Mouse (Mus musculus): Measurements from ENCODE around the gene Olfr1393. TPM values are rescaled to one million over a fixed set of nuclear protein-coding genes. Genes with fewer than 3 reads are reported as not detected.
"Not testable (repeated sequence)": the region's sequence is repeated elsewhere in the genome, so short reads cannot be mapped to it uniquely, and the experiment has no call there.

The Olfr1393 gene
- total RNA-seq, 4 experiments from 2014 or later, result not detected

DNA sequence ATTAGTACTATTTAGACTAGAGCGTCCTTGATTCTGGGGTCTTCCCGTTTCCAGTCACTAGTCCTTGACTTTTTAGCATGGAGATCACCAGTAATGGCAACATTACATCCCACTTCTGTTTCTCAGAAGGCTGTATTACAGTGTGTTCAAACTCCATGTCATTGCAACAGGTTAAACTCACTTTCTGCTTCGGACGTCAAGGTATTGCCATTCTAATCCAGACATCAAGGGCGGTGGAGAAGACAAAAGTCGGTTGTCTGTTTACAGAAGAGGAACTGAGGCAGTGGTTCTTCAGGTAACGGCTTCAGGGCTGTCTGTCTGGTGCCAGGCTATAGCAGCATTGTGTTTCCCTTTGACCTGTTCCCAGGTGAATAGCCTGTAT is 26.7 kb upstream of the Olfr1393 start:
- DNase-seq, result no peak

DNA sequence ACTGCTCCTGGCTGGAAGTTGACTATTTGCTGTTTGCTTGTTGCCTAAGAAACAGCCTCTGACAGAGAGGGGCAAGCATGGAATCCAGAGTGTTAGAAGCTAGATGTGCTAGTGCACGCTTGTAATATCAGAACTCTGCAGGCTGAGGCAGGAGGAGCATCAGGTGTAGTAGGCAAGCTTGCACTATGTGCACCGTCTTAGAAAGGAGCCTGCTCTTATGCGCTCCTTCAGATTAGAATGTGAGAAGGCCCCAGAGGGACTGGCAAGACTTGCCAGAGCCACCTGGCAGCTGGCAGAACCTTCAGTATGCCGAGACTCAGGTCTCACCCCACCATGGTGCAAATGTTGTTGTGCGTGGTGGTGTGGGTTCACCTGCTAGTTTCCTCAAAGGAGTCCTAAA is 26.1 kb upstream of the Olfr1393 start:
- no peak for DNase-seq

DNA sequence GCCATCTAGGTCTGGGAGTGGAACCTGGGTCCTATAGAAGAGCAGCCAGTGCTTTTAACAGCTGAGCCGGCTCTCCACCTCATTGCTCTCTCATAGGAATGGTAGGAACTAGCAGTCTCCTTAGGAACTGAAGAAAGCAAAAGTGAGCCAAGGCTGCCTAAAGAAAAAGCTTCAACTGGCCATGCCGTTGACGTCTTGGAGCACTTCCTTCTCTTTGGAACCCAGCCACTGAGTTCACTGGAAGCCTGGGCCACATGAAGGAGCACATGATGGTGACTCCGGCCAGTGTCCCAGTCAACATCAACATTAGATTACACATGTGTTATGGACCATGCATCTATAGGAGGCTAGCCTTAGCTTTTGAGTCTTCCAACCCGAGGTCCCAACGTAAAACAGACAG is 25.1 kb upstream of the Olfr1393 start:
- DNase-seq, result no peak

DNA sequence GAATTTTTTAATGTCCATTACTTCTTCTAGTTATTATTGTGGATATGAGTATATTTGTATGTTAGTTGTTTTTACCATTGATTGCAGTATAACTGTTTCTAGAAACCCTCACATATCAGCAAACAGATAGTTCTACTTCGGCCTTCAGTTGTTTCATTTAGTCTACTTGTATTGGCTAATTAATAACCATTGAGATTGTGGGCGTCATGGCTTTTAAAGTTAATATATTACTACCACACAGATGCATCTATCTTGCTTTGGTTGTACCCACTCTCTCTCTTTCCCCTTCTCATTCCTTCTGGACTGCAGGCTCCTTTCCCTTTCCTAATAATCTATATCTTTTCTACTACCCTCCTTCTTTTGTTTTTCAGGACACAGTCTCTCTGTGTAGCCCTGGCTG is 18.8 kb upstream of the Olfr1393 start:
- DNase-seq, result no peak

DNA sequence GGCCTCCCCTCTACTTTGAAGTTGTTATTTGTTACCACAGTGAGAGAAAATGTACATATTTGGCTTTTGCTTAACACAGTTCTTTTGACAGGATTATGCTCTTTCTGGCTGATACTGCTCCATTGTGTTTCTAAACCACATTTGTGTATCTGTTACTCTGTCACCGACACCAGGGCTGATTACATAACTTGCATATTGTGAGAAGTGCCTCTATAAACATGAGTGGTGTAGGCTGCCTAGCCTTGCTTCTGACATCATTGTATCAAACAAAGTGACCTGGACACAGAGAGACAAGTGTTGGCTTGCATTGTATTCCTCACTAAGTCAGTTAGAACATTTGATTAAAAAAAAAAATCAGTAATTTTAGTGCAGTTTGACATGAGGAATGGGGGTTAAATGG is 18.3 kb upstream of the Olfr1393 start:
- no peak for DNase-seq

DNA sequence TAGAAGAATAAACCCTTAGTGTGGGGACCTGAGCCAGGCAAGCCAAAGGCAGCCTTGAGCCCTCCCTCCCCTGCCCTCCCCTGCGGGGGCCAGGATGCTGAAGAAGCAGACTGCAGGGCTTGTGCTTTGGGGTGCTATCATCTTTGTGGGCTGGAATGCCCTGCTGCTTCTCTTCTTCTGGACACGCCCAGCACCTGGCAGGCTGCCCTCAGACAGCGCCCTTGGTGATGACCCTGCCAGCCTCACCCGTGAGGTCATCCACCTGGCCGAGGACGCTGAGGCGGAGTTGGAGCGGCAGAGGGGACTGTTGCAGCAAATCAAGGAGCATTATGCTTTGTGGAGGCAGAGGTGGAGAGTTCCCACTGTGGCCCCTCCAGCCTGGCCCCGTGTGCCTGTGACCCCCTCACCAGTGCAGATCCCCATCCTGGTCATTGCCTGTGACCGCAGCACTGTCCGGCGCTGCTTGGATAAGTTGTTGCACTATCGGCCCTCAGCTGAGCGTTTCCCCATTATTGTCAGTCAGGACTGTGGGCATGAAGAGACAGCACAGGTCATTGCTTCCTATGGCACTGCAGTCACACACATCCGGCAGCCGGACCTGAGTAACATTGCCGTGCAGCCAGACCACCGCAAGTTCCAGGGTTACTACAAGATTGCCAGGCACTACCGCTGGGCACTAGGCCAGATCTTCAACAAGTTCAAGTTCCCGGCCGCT is 17.3 kb upstream of the Olfr1393 start:
- DNase-seq, result peak; percentile 88

DNA sequence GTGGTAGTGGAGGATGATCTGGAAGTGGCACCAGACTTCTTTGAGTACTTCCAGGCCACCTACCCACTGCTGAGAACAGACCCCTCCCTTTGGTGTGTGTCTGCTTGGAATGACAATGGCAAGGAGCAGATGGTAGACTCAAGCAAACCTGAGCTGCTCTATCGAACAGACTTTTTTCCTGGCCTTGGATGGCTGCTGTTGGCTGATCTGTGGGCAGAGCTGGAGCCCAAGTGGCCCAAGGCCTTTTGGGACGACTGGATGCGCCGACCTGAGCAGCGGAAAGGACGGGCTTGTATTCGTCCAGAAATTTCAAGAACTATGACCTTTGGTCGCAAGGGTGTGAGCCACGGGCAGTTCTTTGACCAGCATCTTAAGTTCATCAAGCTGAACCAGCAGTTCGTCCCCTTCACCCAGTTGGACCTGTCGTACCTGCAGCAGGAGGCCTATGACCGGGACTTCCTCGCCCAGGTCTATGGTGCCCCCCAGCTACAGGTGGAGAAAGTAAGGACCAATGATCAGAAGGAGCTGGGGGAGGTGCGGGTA is 16.7 kb upstream of the Olfr1393 start:
- no peak for DNase-seq

DNA sequence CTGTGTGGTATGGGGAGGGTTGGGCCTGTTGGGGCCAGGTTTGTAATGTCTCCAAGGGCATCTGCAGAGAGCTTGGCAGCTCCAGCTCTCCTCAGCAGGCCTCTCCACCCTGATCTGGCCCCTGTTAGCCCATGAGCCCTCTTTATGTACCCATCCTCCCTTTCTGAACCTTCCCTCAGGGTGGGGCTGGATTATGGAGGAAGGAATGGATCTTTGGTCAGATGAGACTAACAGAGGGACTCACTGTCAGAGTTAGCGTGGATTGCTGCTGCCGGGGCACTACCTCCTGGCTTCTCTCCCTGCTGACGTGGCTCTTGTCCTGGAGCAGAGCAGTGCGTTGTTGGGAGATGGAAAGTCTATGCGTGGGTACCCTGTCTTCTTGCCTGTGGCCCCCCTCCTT is 15.8 kb upstream of the Olfr1393 start:
- DNase-seq, result no peak

DNA sequence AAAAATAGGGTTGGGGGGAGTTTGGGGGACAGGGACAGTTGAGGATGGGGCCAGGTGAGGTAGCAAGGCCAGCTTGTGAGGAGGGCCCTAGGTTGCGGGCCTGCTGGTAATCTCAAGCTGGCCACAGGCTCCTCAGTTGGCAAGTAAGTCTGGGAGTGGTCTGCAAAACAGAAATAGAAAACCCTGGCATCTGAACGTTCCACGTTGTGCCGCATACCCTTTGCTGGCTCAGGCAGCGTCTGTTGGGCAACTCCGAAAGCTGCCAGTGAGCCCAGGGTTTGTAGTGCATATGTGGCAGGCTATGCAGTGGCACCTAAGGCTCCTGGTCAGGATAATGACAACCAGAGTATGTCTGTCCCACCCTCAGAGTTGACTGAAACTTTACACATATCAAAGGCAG is 15.0 kb upstream of the Olfr1393 start:
- DNase-seq, result no peak

DNA sequence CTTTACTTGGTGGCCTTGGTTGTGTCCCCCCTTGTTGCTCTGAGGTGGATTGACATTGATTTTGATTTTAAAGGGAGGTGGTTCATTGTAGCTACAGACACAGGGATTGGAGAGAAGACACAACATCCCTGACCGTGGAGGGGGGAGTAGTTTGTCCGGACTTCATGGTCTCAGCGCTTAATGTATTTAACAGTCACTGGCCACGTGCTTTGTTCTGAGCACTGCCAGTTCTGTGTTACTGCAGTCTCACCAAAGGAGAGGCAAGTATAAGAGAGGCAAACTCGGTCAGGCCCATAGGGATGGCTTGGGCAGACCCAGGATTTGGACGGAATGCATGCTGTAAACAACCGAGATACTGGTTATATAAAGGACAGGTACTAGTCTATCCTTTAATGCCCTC is 14.0 kb upstream of the Olfr1393 start:
- DNase-seq, result no peak

DNA sequence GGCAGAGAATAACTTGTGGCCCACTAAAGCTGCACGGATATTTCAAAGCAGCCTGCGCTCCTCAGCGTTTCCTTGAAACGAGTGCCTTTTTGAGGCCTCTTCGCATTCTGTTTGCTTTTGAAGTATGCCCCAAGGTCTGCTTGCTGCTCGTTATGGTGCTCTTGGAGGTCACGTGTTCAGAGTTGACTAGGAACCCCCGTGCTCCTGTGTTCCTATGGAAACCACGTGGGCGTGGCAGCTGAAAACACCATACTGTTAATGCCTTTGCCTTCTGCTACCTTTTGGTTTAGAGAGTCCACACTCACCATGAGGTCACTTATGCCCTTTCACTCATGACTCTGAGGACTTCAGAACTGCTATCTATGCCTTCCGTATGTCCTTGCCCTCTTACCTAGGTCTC is 13.5 kb upstream of the Olfr1393 start:
- no peak for DNase-seq

DNA sequence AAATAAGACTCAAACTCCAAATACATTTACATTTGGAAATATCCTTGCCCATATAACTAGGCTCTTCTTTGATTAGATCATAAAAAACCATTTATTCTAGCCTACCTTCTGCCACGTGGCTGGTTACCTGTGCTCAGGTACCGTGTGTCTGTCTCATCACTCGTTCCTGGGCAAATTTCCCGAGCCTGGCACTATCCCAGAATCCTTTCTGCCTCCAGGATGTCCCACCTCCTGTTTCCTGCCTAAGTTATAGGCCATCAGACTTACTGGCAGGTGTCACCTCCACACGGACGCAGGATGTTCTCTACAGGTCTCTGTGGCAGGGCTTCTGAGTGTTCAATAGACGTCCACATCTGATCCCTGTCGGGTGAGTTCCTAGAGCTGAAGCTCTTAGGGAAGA is 13.0 kb upstream of the Olfr1393 start:
- DNase-seq, result no peak

DNA sequence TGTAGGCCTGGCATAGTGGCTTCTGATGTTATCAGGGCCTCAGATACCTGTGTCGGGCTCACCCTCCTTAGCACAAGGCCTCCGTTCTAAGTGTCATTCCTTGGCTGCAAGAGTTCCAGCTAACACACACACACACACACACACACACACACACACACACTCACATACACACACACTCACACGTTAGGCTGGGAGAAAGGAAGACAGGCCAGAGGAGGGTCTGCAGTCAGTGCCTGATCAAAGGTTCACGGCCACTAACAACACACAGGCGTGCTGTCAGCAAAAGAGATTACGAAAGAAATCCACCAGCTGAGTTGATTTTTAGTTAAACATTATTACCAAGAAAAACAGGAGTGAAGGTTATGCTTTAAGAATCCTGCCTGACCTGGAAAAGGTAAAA is 11.4 kb upstream of the Olfr1393 start:
- DNase-seq, result no peak

DNA sequence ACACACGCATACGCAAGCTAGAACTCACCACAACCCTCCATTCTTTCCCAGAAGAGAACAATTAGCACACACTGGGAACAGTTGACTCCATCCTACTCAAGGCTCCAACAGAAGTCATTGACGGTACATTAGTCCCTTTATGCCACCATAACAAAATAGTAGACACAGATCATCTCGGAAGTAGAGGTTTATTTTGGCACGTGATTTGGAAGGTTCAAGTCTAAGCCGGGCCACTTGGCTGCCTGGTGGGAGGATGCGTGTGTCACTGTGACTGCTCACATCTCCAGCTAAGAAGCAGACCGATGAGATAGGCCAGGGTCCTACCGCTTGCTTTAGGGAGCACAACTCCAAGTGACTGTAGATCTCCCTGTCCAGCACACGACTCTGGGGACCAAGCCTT is 10.8 kb upstream of the Olfr1393 start:
- DNase-seq, result no peak

DNA sequence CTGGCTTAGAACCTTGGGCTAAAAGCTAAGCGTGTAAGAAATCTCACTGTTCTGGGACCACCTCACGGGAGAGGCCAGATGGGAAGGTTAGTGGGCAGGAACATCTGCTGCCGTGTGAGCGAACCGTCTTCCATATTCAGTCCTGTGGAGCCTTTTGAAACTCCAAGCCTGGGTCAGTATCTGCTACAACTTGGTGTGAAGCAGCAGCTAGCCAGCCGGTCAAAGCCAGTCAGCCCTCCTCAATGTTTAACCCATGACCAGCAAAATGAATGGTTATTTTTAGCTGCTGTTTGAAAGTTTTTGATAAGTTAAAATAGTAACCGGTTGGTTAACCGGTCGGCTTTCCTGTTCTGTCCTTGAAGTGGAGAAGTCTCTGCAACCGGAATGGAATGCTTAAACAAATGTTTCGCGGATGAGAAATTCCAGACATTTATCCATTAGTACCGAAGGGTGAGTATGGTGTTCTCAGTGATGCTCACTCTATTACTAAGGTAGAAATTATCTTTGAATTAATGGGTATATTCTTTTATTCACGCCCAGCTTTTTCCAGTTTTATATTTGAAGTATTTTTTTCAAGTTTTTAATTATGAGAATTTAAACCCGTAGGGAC is 10.0 kb upstream of the Olfr1393 start:
- no peak for DNase-seq

DNA sequence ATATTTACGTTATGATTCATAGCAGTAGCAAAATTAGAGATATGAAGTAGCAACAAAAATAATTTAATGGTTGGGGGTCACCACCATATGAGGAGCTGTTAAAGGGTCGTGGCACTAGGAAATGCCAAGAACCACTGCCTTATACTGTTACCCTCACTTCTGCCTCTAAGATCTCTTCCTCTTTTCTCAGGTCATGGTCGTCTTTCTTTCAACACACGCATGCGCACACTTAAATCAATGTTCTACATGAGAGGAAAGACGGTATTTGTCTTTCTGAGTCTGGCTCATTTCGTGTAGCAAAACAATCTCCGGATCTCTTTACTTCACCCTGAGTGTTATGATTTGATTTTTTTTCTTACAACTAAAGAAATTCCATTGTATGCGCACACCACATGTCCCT is 8.3 kb upstream of the Olfr1393 start:
- DNase-seq, result no peak

DNA sequence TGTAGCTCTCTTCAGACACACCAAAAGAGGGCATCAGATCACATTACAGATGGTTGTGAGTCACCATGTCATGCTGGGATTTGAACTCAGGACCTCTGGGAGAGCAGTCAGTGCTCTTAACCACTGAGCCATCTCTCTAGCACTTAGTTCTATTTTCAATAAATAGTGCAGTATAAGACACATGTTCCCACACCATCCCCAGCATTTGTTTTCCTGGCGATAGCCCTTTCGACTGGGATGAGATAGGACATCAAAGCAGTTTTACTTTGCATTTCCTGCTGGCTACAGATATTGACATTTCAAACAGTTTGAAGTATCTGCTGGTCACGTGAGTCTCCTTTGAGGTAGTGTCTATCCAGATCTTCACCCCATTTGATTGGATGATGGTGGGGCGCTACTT is 7.7 kb upstream of the Olfr1393 start:
- no peak for DNase-seq

DNA sequence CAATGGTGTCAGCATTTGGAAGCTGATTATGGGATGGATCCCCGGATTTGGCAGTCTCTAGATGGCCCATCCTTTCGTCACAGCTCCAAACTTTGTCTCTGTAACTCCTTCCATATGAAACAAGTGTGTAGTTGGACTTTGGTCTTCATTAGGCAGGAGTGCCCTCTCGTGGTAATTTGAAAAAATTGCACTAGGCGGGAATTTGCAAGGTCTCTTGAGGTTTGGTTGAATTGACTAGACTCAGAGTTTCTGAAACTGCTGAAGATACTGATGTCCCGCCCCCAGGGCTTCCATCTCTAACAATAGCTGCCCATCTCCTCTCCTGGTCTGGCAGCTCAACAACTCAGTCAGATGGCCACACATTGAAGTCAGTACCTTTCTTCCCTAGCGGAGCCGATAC is 6.8 kb upstream of the Olfr1393 start:
- DNase-seq, result no peak

DNA sequence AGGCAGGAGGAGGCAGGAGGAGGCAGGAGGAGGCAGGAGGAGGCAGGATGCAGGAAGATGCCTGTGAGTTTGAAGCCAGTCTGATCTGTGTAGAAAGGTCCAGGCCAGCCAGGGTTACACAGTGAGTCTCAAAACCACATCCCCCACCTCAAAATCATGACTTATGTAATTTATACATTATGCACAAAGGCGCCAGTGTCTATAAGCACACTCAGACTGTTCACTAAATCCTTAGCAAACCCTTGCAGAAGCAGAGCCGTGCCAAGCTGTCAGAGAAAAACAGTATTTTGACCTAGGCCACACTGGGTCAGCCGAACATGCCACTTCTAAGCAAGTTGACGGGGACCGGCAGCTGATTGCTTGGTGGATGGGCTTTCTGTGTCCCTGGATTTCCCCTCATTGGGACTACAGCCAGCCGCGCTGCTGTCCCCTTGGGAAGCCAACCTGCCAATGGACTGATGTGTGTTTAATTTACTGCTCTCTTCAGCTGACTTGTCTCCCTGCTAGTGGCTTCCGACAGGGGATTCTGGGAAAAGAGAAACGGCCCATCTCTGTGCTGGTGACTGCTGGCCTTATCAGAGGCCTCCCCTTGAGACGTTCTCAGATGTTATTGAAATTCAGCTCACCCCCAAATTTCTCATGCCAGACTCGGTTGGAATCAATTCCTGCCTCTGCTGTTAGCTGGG is 4.1 kb upstream of the Olfr1393 start:
- no peak for DNase-seq

DNA sequence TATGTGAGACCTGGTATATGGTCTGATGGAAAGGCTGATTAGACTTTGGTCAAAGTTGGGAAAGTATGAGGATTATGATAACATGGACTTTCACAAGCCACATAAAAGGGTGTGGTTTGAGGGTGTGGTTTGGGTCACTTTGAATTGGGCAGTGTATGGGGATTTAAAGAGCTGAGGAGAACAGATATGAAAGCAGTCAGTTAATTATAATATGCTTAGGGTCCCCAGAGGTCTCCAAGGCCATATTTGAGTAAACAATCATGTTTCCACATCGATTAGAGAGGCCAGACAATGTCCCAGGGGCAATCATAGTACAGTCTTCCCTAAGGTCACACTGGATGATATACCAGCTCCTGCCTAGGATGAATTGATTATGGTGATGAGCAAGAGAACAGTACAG is 6.9 kb downstream of the Olfr1393 start, which contains the start of gene Olfr1392:
Gene Olfr1392, plus strand, starts transcription at position 301 of the 400 bp plus-strand sequence.
- not testable (repeated sequence) for DNase-seq

DNA sequence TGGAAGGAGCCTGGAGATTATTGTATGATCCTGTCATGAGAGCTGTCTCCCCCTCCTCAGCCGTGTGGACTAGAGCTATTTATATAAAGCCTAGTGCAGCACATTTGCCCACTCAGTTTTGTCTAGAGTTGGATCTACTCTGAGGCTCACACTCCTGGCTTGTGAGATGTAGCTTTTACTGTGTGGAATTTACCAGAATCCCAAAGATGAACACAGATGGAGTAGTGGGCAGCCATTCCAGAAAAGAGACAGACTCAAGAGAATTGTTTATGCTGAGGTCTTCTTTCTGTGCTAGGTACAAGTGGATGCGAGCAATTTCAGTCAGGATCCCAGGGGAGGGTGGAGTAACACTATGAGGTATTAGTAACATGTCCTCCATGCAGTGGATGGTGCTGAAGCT is 9.1 kb downstream of the Olfr1393 start:
- no peak for DNase-seq

DNA sequence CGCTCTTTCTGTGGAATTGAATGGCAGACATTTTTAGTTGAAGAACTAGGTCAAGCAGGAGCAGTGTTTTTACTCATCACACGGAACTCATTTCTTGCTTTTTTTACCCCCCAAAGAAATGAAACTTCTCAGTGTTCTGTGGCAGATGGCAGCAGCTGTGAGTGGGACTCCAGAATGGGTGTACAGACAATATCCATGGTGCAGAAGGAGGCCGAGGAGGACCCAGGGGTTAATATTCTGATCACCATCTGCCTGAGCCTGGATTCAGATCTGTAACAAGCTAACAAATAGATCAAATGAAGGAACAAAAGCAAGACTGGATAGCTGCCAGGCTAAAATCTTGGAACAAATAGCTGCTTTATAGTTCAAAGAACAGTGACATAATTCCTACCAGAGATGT is 14.7 kb downstream of the Olfr1393 start:
- no peak for DNase-seq

DNA sequence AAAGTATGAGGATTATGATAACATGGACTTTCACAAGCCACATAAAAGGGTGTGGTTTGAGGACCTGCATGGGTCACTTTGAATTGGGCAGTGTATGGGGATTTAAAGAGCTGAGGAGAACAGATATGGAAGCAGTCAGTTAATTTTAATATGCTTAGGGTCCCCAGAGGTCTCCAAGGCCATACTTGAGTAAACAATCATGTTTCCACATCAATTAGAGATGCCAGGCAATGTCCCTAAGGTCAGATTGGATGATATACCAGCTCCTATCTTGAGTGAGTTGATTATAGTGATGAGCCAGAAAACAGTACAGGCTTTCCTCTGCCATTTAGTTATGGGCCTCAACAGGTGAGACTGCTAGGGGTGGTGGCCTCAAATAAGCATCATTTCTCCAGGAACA is 26.3 kb downstream of the Olfr1393 start, which contains the start of gene Olfr10:
Gene Olfr10, plus strand, starts transcription at position 301 of the 400 bp plus-strand sequence.
- no peak for DNase-seq

DNA sequence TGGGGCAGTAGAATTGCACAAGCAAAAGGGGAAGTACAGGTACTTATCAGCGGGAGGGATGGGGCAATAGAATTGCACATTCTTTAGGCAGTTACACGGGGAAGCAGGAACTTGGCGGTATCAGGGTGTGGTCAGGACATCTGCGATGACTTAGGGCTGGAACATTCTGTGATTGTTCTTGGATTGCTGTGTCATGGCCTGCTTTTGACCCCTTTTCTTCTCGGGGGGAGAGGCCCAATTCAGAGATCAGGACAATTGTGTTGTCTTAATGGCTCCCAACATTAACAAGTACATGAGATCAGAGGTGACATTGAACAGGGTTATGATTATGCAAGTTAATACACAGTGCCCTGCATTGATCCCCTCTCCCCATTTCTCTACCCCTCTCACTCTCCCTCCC is 30.4 kb downstream of the Olfr1393 start:
- DNase-seq, result not testable (repeated sequence)
